Mouse (Mus musculus): ENCODE results near the gene Kif17.
"Not testable (repeated sequence)": the region's sequence is repeated elsewhere in the genome, so short reads cannot be mapped to it uniquely, and the experiment has no call there.

Gene Kif17

DNA sequence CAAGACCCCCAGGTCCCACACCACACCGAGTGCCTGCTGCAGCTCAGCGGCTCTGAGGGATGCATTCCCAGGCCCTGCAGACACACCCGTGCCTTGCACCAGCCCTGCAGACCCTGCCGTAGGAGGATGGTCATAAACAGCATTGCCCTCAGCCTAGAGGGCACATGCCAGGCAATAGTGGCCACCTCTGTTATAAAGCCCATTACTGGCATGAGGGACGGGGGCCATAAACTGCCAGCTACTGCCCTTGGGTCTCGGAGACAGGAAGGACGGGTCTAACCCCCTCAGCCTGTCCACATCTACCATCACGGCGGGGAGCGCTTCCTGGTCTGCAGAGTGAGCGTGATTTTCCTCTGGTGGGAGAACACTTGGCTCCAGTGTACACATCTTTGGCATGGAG lies 62.8 kb downstream of the Kif17 start:
- DNase-seq (ENCODE audit: low spot score) = no peak

DNA sequence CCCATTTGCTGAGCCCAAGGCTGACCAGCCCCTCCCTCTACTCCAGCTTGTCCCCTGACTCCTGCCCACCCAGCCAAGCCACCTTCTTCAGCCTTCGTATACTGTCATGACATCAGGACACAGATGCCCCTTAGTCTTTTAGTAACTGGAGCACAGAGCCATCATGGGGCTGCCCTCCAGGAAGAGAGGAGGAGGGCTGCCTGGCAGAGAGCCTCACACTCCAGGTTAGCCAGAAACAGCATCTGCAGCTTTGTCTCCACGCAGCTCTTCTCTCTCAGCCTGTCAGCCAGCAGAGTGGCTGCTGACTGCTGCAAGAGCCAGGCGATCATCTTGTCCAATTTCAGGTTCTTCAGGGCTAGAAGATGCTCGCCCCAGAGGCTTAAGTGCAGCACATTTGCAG lies 63.6 kb downstream of the Kif17 start:
- no peak for DNase-seq (ENCODE audit: low spot score)

DNA sequence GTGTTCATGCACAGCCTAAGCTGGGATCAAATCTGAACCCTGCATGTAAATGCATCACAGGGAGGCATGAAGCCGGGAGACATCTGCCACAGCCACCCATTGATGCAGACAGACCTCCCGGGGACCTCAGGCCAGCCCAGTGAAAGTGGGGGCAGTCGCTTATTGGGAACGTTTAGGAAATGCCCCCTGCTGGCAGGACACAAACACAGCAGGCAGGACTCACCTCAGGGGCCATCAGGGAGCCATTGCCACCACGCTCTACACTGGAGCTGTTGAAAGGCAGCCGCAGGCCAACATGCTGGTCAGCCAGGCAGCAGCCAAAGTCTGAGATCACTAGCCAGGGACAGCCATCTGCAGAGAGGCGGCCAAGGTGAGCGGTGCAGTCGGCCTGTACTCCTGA lies 65.5 kb downstream of the Kif17 start:
- no peak for DNase-seq (ENCODE audit: low spot score)

- DNase-seq (ENCODE audit: low spot score) = no peak
Observed at GRCm38 (mm10) chr4:138316369-138316768, 66.1 kb downstream of the Kif17 start.

DNA sequence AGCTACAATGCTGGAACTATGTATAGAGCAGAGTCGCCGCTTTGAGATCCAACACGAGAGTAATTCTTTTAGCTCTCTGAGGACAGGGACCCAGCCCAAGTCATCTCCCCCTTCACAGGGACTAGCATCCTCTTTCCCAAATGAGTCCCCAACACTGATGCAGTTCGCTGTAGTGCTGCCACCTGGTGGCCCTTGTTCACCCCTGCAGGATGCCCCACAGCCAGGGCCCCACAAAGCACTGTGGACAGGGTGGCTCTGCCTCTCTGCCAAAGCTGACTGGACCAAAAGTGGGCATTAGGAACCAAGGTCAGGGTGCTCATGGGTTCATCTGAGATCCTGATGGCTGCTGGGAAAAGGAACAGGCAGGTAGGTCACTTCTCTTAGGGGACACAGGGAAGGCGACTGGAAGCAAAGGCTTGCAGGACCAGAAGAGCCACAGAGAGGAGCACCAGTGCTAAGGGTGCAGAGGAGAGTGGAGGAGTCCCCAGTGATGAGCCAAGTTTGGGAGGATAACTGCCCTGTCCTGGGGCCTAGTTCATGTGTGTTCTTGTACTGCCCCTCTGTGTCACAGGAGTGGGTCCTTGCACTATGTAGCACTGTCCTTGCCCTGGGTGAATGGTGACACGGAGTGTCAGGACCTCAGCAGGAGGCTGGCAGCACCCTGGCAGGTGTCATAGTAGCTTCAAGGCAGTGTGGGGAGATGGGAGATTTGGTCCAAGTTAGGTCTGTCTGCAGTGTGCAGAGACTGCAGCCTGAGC lies 68.5 kb downstream of the Kif17 start:
- DNase-seq (ENCODE audit: low spot score) = peak; percentile 78

DNA sequence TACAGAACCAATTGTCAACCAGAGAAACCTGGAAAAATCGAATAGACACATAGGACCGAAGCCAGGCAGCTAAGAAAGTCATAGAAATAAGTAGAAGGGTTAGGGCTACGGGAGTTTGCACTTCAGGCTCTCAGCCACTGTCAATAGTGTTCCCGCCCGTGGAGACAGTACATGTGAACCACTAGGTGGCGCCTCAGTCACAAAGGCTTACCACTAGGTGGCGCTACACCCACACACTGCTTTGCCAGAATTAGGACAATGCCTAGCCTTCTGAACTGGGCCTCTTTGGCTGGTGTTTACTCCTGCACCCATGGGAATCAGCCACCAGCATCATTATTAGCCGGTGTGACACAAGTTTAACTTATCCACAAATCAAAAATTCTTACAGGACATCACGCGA lies 69.3 kb downstream of the Kif17 start:
- DNase-seq (ENCODE audit: low spot score) = peak; percentile 92

- DNase-seq (ENCODE audit: low spot score) = no peak
Observed at GRCm38 (mm10) chr4:138320711-138321110, 70.5 kb downstream of the Kif17 start.

DNA sequence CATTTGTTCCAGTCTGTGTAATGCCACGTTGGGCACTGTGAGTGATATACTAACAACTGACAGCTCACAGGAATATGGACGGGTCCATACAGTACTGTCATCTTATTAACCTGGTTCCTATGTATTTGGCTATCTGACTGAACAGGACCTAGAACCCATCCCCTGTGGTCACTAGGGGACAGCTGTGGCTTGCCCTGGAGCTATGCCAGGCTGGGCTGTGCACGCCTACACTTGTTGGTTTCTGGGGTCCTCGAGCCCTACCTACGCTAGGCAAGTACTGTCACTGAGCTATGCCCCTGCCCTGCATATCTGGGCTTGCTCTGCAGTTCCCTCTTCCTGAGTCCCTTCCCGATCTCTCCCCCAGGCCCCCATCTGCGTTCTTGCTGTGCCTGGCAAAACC lies 71.3 kb downstream of the Kif17 start:
- DNase-seq (ENCODE audit: low spot score) = no peak

- no peak for DNase-seq (ENCODE audit: low spot score)
Observed at GRCm38 (mm10) chr4:138322692-138323091, 72.5 kb downstream of the Kif17 start.

DNA sequence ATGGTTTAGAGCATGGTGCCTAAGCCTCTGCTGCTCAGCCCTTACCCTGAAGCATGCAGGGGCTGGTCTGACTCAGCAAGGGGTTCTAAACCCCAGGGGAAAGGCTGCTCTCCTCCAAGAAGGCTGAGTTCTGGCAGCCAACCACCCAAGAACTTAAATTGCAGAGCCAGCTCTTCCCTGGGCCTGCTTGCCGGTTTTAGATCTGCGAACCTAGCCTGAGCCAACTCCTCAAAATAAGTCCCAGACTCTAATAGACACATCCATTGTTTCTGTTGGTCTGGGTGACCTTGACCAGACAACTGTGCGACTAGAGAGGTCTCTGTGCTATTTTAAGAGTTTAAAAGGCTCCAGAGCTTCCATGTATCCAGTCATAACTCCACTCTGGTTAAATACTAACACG lies 73.5 kb downstream of the Kif17 start:
- DNase-seq (ENCODE audit: low spot score) = no peak

- no peak for DNase-seq (ENCODE audit: low spot score)
Observed at GRCm38 (mm10) chr4:138324451-138324850, 74.2 kb downstream of the Kif17 start.

GRCm38 (mm10) chr4:138325466-138326076 lies 75.3 kb downstream of the Kif17 start:
- peak; percentile 95 for DNase-seq (ENCODE audit: low spot score)

DNA sequence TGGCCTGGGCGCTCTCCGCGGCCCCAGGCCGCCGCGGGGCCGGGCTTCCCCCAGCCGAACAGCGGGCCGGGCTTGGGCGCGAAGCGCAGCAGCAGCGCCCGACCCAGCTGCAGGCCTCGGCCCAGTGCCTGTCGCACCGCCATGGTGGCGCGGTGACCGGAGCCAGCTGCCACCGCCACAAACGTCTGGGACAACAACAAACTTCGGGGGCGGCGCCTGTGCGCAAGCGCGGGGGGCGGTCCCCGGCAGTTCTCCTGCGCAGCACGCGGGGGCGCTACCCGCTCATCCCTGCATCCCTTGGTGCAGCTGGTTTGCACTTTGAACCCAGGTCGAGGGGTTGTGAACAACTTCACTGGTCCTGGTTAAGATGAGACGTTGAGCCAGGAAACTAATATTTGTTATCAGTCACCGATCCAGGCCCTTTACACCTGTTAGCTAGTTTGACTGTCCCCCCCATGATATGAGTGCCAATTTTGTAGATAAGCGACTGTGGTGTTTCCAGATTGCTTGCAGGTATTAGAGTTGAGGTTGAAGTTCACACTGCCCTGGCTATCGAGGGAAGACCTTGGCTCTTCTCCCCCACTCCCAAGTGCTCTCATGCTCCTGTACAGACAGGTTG lies 76.0 kb downstream of the Kif17 start, which contains the start of gene Pink1:
Gene Pink1, minus strand, starts transcription at position 231 of the 619 bp plus-strand sequence.
- peak; percentile 91 for DNase-seq (ENCODE audit: low spot score)

DNA sequence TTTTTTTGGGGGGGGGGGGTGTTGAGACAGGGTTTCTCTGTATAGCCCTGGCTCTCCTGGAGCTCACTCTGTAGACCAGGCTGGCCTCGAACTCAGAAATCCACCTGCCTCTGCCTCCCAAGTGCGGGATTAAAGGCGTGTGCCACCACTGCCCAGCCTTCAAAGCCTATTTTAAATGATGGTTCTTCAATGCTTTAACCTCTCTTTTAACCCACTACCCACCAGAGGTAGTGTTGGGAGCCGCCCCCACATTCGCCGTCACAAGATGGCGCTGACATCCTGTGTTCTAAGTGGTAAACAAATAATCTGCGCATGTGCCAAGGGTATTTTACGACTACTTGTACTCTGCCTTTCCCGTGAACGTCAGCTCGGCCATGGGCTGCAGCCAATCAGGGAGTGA lies 76.9 kb downstream of the Kif17 start:
- DNase-seq (ENCODE audit: low spot score) = not testable (repeated sequence)

- no peak for DNase-seq (ENCODE audit: low spot score)
Observed at GRCm38 (mm10) chr4:138327891-138328470, 77.7 kb downstream of the Kif17 start.

DNA sequence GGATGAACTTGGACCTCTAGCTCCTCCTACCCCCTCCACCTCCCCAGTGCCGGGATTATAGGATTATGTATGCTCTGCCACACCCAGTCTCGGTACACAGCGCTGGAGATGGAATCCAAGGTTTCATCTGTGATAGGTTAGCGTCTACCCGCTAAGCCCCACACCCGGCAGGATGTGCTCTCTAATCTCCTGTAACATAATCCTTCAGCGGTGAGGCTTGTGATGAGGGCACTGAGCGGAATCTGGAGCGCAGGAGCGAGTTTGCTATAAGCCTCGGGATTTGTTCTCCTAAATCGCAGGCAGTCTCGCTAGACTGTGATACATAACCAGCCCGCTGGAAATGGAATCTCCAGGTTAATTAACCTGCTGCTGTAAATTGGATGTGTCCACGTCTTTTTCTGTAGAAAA lies 80.0 kb downstream of the Kif17 start:
- DNase-seq (ENCODE audit: low spot score) = no peak

GRCm38 (mm10) chr4:138331647-138332046 lies 81.4 kb downstream of the Kif17 start:
- no peak for DNase-seq (ENCODE audit: low spot score)

GRCm38 (mm10) chr4:138333135-138333534 lies 82.9 kb downstream of the Kif17 start:
- no peak for DNase-seq (ENCODE audit: low spot score)

DNA sequence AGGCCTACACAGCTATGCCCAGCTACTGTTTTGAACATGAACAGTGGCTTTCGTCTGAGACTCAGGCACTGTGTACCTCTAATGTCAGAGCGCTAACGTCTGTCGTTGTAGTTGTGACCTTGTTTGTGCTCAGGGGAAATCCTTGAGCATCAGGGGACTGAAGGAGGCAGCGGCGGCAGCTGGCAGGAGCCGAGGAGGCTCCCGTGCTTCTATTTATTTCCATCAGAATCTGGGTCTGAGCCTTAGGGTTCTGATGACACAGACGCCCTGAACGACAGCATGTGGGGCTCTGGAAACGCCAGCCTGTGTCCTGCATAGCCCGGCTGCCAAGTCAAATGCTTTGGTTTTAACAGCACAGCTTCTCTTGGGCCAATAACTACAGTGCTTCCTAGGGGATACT lies 84.8 kb downstream of the Kif17 start:
- DNase-seq (ENCODE audit: low spot score) = no peak

GRCm38 (mm10) chr4:138335648-138336047 lies 85.4 kb downstream of the Kif17 start:
- DNase-seq (ENCODE audit: low spot score) = no peak

- no peak for DNase-seq (ENCODE audit: low spot score)
Observed at GRCm38 (mm10) chr4:138336876-138337275, 86.6 kb downstream of the Kif17 start.

DNA sequence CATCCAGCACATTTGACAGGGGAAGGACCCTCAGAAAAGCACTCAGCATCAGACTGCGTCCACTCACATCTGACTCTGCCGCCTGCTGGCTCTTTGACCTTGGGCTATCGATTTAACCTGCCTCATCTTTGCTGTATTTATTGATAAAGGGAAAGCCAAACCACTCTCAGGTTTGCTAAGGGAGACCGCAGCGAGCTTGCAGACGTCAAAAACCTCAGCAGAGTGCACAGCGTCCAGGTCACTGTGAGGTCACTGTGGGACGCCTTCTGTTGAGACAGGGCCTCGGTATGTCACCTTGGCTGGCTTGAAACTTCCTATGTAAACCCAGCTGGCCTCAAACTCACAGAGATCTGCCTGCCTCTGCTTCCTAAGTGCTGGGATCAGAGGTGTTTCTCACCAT lies 87.1 kb downstream of the Kif17 start:
- DNase-seq (ENCODE audit: low spot score) = no peak

GRCm38 (mm10) chr4:138339963-138340362 lies 89.7 kb downstream of the Kif17 start:
- DNase-seq (ENCODE audit: low spot score) = peak; percentile 47

All from MN1 (cell line).